Mouse (Mus musculus) MEL (cell line): Measurements from ENCODE around the gene A730061H03Rik. TPM values are rescaled to one million over a fixed set of nuclear protein-coding genes. Genes with fewer than 3 reads are reported as not detected.

Source experiments
- DNase-seq: peaks from one replicate; pipeline ENCODE4 v3.0.0; 2011; ENCODE audit warnings: low read depth, low spot score
- H3K27ac ChIP-seq: 2 replicates; pipeline ENCODE4 v1.5.1; 2012; ENCODE audit warnings: low read depth, mild to moderate bottlenecking, control low read depth, low read length, moderate library complexity; ENCODE audit not compliant: control insufficient read depth
- H3K27me3 ChIP-seq, 2 experiments: fragments of 150-350 bp in 1 of 2; sonication (generic) in 1 of 2; 2 replicates each; pipeline ENCODE4 v1.6.1; 2012; ENCODE audit warnings: low read length in 2 of 2, mild to moderate bottlenecking in 2 of 2, improper control_type of control experiment in 1 of 2, moderate library complexity in 1 of 2; ENCODE audit not compliant: insufficient read depth in 2 of 2, control insufficient read depth in 1 of 2
- H3K36me3 ChIP-seq, 2 experiments: 2 replicates each; pipeline ENCODE4 v1.6.1; 2012 to 2014; ENCODE audit warnings: low read length in 2 of 2, improper control_type of control experiment in 1 of 2, inconsistent platforms in 1 of 2, mild to moderate bottlenecking in 1 of 2; ENCODE audit not compliant: insufficient read depth in 2 of 2, control insufficient read depth in 1 of 2
- H3K4me1 ChIP-seq, 2 experiments: fragments of 150-350 bp in 1 of 2; sonication (generic) in 1 of 2; 2 replicates each; pipeline ENCODE4 v1.6.1; 2012; ENCODE audit warnings: low read length in 2 of 2, improper control_type of control experiment in 1 of 2, mild to moderate bottlenecking in 1 of 2; ENCODE audit not compliant: insufficient read depth in 2 of 2, control insufficient read depth in 1 of 2
- H3K4me3 ChIP-seq, 2 experiments: fragments of 150-350 bp in 1 of 2; sonication (generic) in 1 of 2; 2 replicates each; pipeline ENCODE4 v1.5.1; 2012; ENCODE audit warnings: low read depth in 2 of 2, low read length in 2 of 2, mild to moderate bottlenecking in 2 of 2, moderate library complexity in 2 of 2, control low read depth in 1 of 2, improper control_type of control experiment in 1 of 2; ENCODE audit not compliant: control insufficient read depth in 1 of 2, insufficient read depth in 1 of 2
- H3K79me2 ChIP-seq: 2 replicates; pipeline ENCODE4 v1.6.1; 2012; ENCODE audit warnings: mild to moderate bottlenecking, low read length, moderate library complexity; ENCODE audit not compliant: control insufficient read depth, poor library complexity, insufficient read depth
- H3K9ac ChIP-seq: 2 replicates; pipeline ENCODE4 v1.6.1; 2012; ENCODE audit warnings: low read depth, mild to moderate bottlenecking, control low read depth, low read length, moderate library complexity; ENCODE audit not compliant: control insufficient read depth, poor library complexity, severe bottlenecking
- H3K9me3 ChIP-seq: fragments of 150-350 bp; sonication (generic); replicated peaks from 2 replicates; pipeline ENCODE4 v1.6.1; 2012; ENCODE audit warnings: mild to moderate bottlenecking, low read length, improper control_type of control experiment, moderate library complexity; ENCODE audit not compliant: insufficient read depth
- BHLHE40 ChIP-seq: IDR thresholded peaks from 2 replicates; pipeline ENCODE4 v1.6.1; 2012; ENCODE audit warnings: low read depth, mild to moderate bottlenecking, inconsistent platforms, low read length, improper control_type of control experiment, borderline replicate concordance
- CHD1 ChIP-seq: IDR thresholded peaks from 2 replicates; pipeline ENCODE4 v1.6.1; 2012; ENCODE audit warnings: low read depth, mild to moderate bottlenecking, inconsistent platforms, low read length, improper control_type of control experiment
- CHD2 ChIP-seq: IDR thresholded peaks from 2 replicates; pipeline ENCODE4 v1.6.1; 2011; ENCODE audit warnings: low read length, improper control_type of control experiment
- CTCF ChIP-seq, 3 experiments: IDR thresholded peaks in 2 of 3; conservative IDR thresholded peaks in 1 of 3; 2 replicates each; pipeline ENCODE4 v1.5.1; 2011 to 2012; ENCODE audit warnings: low read length in 3 of 3, low read depth in 2 of 3, mild to moderate bottlenecking in 2 of 3, improper control_type of control experiment in 1 of 3, inconsistent platforms in 1 of 3, mixed read lengths in 1 of 3, moderate library complexity in 1 of 3; ENCODE audit not compliant: control insufficient read depth in 1 of 3, insufficient read depth in 1 of 3, poor library complexity in 1 of 3, severe bottlenecking in 1 of 3
- E2F4 ChIP-seq: IDR thresholded peaks from 2 replicates; pipeline ENCODE4 v1.6.1; 2011; ENCODE audit warnings: low read depth, low read length, improper control_type of control experiment, borderline replicate concordance
- ELF1 ChIP-seq: IDR thresholded peaks from 2 replicates; pipeline ENCODE4 v1.6.1; 2014; ENCODE audit warnings: low read depth, mild to moderate bottlenecking, inconsistent platforms, low read length, improper control_type of control experiment, moderate library complexity
- EP300 ChIP-seq, 2 experiments: IDR thresholded peaks; 2 replicates each; pipeline ENCODE4 v1.6.1; 2011; ENCODE audit warnings: improper control_type of control experiment in 2 of 2, low read length in 2 of 2, low read depth in 1 of 2, mild to moderate bottlenecking in 1 of 2
- ETS1 ChIP-seq: IDR thresholded peaks from 2 replicates; pipeline ENCODE4 v1.6.1; 2012; ENCODE audit warnings: low read depth, mild to moderate bottlenecking, inconsistent platforms, low read length, improper control_type of control experiment, moderate library complexity
- GABPA ChIP-seq: IDR thresholded peaks from 2 replicates; pipeline ENCODE4 v1.6.1; 2012; ENCODE audit warnings: low read depth, mild to moderate bottlenecking, inconsistent platforms, low read length, improper control_type of control experiment, moderate library complexity
- GATA1 ChIP-seq: IDR thresholded peaks from 2 replicates; pipeline ENCODE4 v1.6.1; 2011; ENCODE audit warnings: low read depth, low read length, improper control_type of control experiment
- HCFC1 ChIP-seq: IDR thresholded peaks from 2 replicates; pipeline ENCODE4 v1.6.1; 2012; ENCODE audit warnings: low read depth, mild to moderate bottlenecking, inconsistent platforms, low read length, improper control_type of control experiment, moderate library complexity
- JUND ChIP-seq: IDR thresholded peaks from 2 replicates; pipeline ENCODE4 v1.6.1; 2011; ENCODE audit warnings: low read depth, mild to moderate bottlenecking, improper control_type of control experiment, low read length
- KAT2A ChIP-seq: conservative IDR thresholded peaks from 2 replicates; pipeline ENCODE4 v1.6.1; 2012; ENCODE audit warnings: low read depth, low read length, improper control_type of control experiment, inconsistent platforms
- MAFK ChIP-seq: IDR thresholded peaks from 2 replicates; pipeline ENCODE4 v1.6.1; 2011; ENCODE audit warnings: low read depth, mild to moderate bottlenecking, low read length, improper control_type of control experiment, borderline replicate concordance
- MAZ ChIP-seq: IDR thresholded peaks from 2 replicates; pipeline ENCODE4 v1.6.1; 2012; ENCODE audit warnings: low read depth, mild to moderate bottlenecking, inconsistent platforms, low read length, improper control_type of control experiment
- MEF2A ChIP-seq: IDR thresholded peaks from 2 replicates; pipeline ENCODE4 v1.6.1; 2014; ENCODE audit warnings: low read depth, mild to moderate bottlenecking, inconsistent platforms, low read length, improper control_type of control experiment; ENCODE audit not compliant: poor library complexity, insufficient replicate concordance, severe bottlenecking; ENCODE audit errors: extremely low read depth
- MXI1 ChIP-seq: IDR thresholded peaks from 2 replicates; pipeline ENCODE4 v1.6.1; 2011; ENCODE audit warnings: mild to moderate bottlenecking, low read depth, low read length, improper control_type of control experiment
- MYB ChIP-seq: IDR thresholded peaks from 2 replicates; pipeline ENCODE4 v1.6.1; 2011; ENCODE audit warnings: mild to moderate bottlenecking, low read depth, low read length, improper control_type of control experiment
- MYC ChIP-seq: IDR thresholded peaks from 2 replicates; pipeline ENCODE4 v1.6.1; 2011; ENCODE audit warnings: low read depth, mild to moderate bottlenecking, low read length, improper control_type of control experiment, moderate library complexity
- NELFE ChIP-seq: IDR thresholded peaks from 2 replicates; pipeline ENCODE4 v1.6.1; 2011; ENCODE audit warnings: low read depth, low read length, improper control_type of control experiment
- NRF1 ChIP-seq: IDR thresholded peaks from 2 replicates; pipeline ENCODE4 v1.6.1; 2014; ENCODE audit warnings: low read depth, mild to moderate bottlenecking, inconsistent platforms, low read length, improper control_type of control experiment, moderate library complexity; ENCODE audit not compliant: poor library complexity, insufficient read depth, severe bottlenecking
- POLR2A ChIP-seq, 2 experiments: IDR thresholded peaks; 2 replicates each; pipeline ENCODE4 v1.6.1; 2011 to 2012; ENCODE audit warnings: low read length in 2 of 2, mild to moderate bottlenecking in 2 of 2, control low read depth in 1 of 2, improper control_type of control experiment in 1 of 2, low read depth in 1 of 2, moderate library complexity in 1 of 2; ENCODE audit not compliant: control insufficient read depth in 1 of 2, insufficient read depth in 1 of 2, poor library complexity in 1 of 2
- POLR2AphosphoS2 ChIP-seq: IDR thresholded peaks from 2 replicates; pipeline ENCODE4 v1.6.1; 2011; ENCODE audit warnings: low read length, improper control_type of control experiment
- RAD21 ChIP-seq: IDR thresholded peaks from 2 replicates; pipeline ENCODE4 v1.6.1; 2011; ENCODE audit warnings: mild to moderate bottlenecking, low read depth, low read length, improper control_type of control experiment
- RCOR1 ChIP-seq: IDR thresholded peaks from 2 replicates; pipeline ENCODE4 v1.6.1; 2012; ENCODE audit warnings: low read depth, mild to moderate bottlenecking, inconsistent platforms, low read length, improper control_type of control experiment
- SIN3A ChIP-seq: IDR thresholded peaks from 2 replicates; pipeline ENCODE4 v1.6.1; 2012; ENCODE audit warnings: low read length, improper control_type of control experiment, inconsistent platforms
- SMC3 ChIP-seq: IDR thresholded peaks from 2 replicates; pipeline ENCODE4 v1.6.1; 2011; ENCODE audit warnings: low read depth, low read length, improper control_type of control experiment
- TAL1 ChIP-seq: IDR thresholded peaks from 2 replicates; pipeline ENCODE4 v1.6.1; 2012; ENCODE audit warnings: mild to moderate bottlenecking, inconsistent platforms, low read length, moderate library complexity, mixed read lengths
- TBP ChIP-seq: IDR thresholded peaks from 2 replicates; pipeline ENCODE4 v1.8.0; 2011; ENCODE audit warnings: low read depth, low read length, improper control_type of control experiment
- TCF12 ChIP-seq: IDR thresholded peaks from 2 replicates; pipeline ENCODE4 v1.6.1; 2014; ENCODE audit warnings: low read depth, mild to moderate bottlenecking, inconsistent platforms, low read length, improper control_type of control experiment, moderate library complexity
- UBTF ChIP-seq: IDR thresholded peaks from 2 replicates; pipeline ENCODE4 v1.6.1; 2012; ENCODE audit warnings: low read depth, mild to moderate bottlenecking, inconsistent platforms, low read length, improper control_type of control experiment, moderate library complexity, borderline replicate concordance; ENCODE audit not compliant: insufficient read depth
- USF1 ChIP-seq: IDR thresholded peaks from 2 replicates; pipeline ENCODE4 v1.6.1; 2014; ENCODE audit warnings: low read depth, mild to moderate bottlenecking, inconsistent platforms, low read length, improper control_type of control experiment, moderate library complexity
- USF2 ChIP-seq, 2 experiments: IDR thresholded peaks; 2 replicates each; pipeline ENCODE4 v1.6.1; 2011 to 2012; ENCODE audit warnings: improper control_type of control experiment in 2 of 2, low read length in 2 of 2, borderline replicate concordance in 1 of 2, inconsistent platforms in 1 of 2, low read depth in 1 of 2, mild to moderate bottlenecking in 1 of 2; ENCODE audit not compliant: insufficient read depth in 1 of 2
- ZC3H11A ChIP-seq: IDR thresholded peaks from 2 replicates; pipeline ENCODE4 v1.6.1; 2012; ENCODE audit warnings: low read depth, mild to moderate bottlenecking, inconsistent platforms, low read length, improper control_type of control experiment
- ZKSCAN1 ChIP-seq: IDR thresholded peaks from 2 replicates; pipeline ENCODE4 v1.6.1; 2012; ENCODE audit warnings: low read depth, mild to moderate bottlenecking, inconsistent platforms, low read length, improper control_type of control experiment, moderate library complexity
- ZMIZ1 ChIP-seq: IDR thresholded peaks from 2 replicates; pipeline ENCODE4 v1.6.1; 2012; ENCODE audit warnings: low read depth, mild to moderate bottlenecking, inconsistent platforms, low read length, improper control_type of control experiment, moderate library complexity
- ZNF384 ChIP-seq: IDR thresholded peaks from 2 replicates; pipeline ENCODE4 v1.6.1; 2012; ENCODE audit warnings: low read depth, mild to moderate bottlenecking, inconsistent platforms, low read length, improper control_type of control experiment
- polyA plus RNA-seq, 2 experiments: library from polyadenylated mRNA; stranded (reverse) in 1 of 2; unstranded in 1 of 2; fragments of >175 nt in 1 of 2; fragments of >200 nt in 1 of 2; gene quantifications; 2 replicates each; pipeline versions ENCODE4 v1.2.1 to v1.2.4; 2012; ENCODE audit warnings: low replicate concordance in 2 of 2, low read depth in 1 of 2; ENCODE audit not compliant: insufficient read length in 2 of 2, insufficient read depth in 1 of 2, missing spikeins in 1 of 2
- total RNA-seq: library from RNA; depleted of rRNA; stranded (reverse); fragments of 300-350 nt; gene quantifications from 2 replicates; pipeline ENCODE4 v1.2.3, GENCODE M21; 2012

Gene A730061H03Rik
- total and polyA plus RNA-seq, 3 experiments, result 0.73 to 0.86 TPM; not detected in 1

- Histone ChIP-seq H3K36me3 (peaks cover 0 to 34% of the 10 kb centered on the region in 2 experiments; a peak in 2 of 4 replicates), H3K27me3 (no peaks in the 10 kb centered on the region), H3K27ac (peak overlapping the region; percentile 100), H3K79me2 (peaks cover 12% of the 10 kb centered on the region), H3K9ac (peak overlapping the region; percentile 73), H3K4me3 (peak overlapping the region; percentile 78 to 82; a peak in 3 of 4 replicates), H3K4me1 (peaks cover 3 to 41% of the 10 kb centered on the region in 2 experiments), H3K9me3 (no peaks in the 10 kb centered on the region)
- peak; percentile 88 for DNase-seq
- TF ChIP-seq ETS1, result peak; percentile 94
- TF ChIP-seq MEF2A, result no peak
- TF ChIP-seq USF1, result no peak
- no peak for TF ChIP-seq ZMIZ1
- no peak for TF ChIP-seq NRF1
- TF ChIP-seq BHLHE40, result peak; percentile 11; the same call in 1 of the 2 replicates
- TF ChIP-seq SIN3A, result peak; percentile 89
- TF ChIP-seq MYC, result peak; percentile 93
- TF ChIP-seq ZC3H11A, result no peak
- 0 out of 2 replicates have a peak, but pooled peaks have one; percentile 31 for TF ChIP-seq JUND
- peak; percentile 77; the same call in 1 of the 2 replicates for TF ChIP-seq MXI1
- TF ChIP-seq GATA1, result peak; percentile 84
- TF ChIP-seq MYB, result peak; percentile 76
- no peak for TF ChIP-seq SMC3
- peak; percentile 54 for TF ChIP-seq HCFC1
- peak; percentile 95 for TF ChIP-seq MAFK
- TF ChIP-seq ELF1, result no peak; the same call in 1 of the 2 replicates
- no peak for TF ChIP-seq NELFE
- TF ChIP-seq TCF12, result peak; percentile 84
- TF ChIP-seq MAZ, result peak; percentile 25; the same call in 1 of the 2 replicates
- no peak for TF ChIP-seq CHD1
- TF ChIP-seq TAL1, result peak; percentile 33; the same call in 1 of the 2 replicates
- TF ChIP-seq RAD21, result no peak
- TF ChIP-seq RCOR1, result peak; percentile 76
- no peak for TF ChIP-seq CHD2
- TF ChIP-seq ZNF384, result peak; percentile 98
- TF ChIP-seq USF2 (IDR thresholded peaks at IDR 0.05; ENCODE audit: borderline replicate concordance in 1 of 2, insufficient read depth in 1 of 2, low read depth in 1 of 2, low read length in 2 of 2), result no peak
- peak in 1 of 2 experiments; percentile 27; a peak in 1 of 4 replicates for TF ChIP-seq POLR2A (IDR thresholded peaks at IDR 0.05; ENCODE audit: control insufficient read depth in 1 of 2, insufficient read depth in 1 of 2, low read depth in 1 of 2, low read length in 2 of 2, poor library complexity in 1 of 2)
- TF ChIP-seq ZKSCAN1, result peak; percentile 76; the same call in 1 of the 2 replicates
- TF ChIP-seq TBP, result no peak
- no peak; a peak in 1 of 6 replicates for TF ChIP-seq CTCF (IDR thresholded peaks at IDR 0.05 in 2 of 3, conservative IDR thresholded peaks at IDR 0.05 in 1 of 3; ENCODE audit: control insufficient read depth in 1 of 3, insufficient read depth in 1 of 3, low read depth in 2 of 3, low read length in 3 of 3, poor library complexity in 1 of 3, severe bottlenecking in 1 of 3)
- TF ChIP-seq GABPA, result peak; percentile 97
- no peak for TF ChIP-seq UBTF
- TF ChIP-seq EP300 (IDR thresholded peaks at IDR 0.05; ENCODE audit: low read depth in 1 of 2, low read length in 2 of 2), result peak; percentile 69 to 88; a peak in 3 of 4 replicates
- TF ChIP-seq E2F4, result no peak
- TF ChIP-seq KAT2A, result no peak
- no peak for TF ChIP-seq POLR2AphosphoS2
These were observed 25.9 kb upstream of the A730061H03Rik start for GRCm38 (mm10) chr14:55586149-55586548.
